Mouse (Mus musculus): ENCODE data around the gene Npas4. TPM values are rescaled to one million over a fixed set of nuclear protein-coding genes. Genes with fewer than 3 reads are reported as not detected.
"Not testable (repeated sequence)": the region's sequence is repeated elsewhere in the genome, so short reads cannot be mapped to it uniquely, and the experiment has no call there.

Gene Npas4
- polyA plus RNA-seq, 1 experiment, result 20.6 TPM

- Histone ChIP-seq H3K4me3 (ENCODE audit: insufficient read depth, low read length) (peak within 1 kb of the TSS; percentile 68), H3K27ac (ENCODE audit: insufficient read depth, low read length) (peak within 1 kb of the TSS; percentile 47; the same call in 1 of the 2 replicates), H3K4me1 (ENCODE audit: control insufficient read depth, insufficient read depth, low read length) (no peaks in the 10 kb centered on the region)
- TF ChIP-seq POLR2A (IDR thresholded peaks at IDR 0.05; ENCODE audit: extremely low read depth, insufficient read depth, low read length) (peak; percentile 40; the same call in 1 of the 2 replicates), CTCF (IDR thresholded peaks at IDR 0.05; ENCODE audit: extremely low read depth, insufficient read depth, low read length) (peak; percentile 80)
Measured at GRCm38 (mm10) chr19:4961928-4962601, 28.1 kb downstream of the Npas4 start, which contains the start of gene Mrpl11. TSS of gene Mrpl11 (plus strand) at chr19:4962147.

DNA sequence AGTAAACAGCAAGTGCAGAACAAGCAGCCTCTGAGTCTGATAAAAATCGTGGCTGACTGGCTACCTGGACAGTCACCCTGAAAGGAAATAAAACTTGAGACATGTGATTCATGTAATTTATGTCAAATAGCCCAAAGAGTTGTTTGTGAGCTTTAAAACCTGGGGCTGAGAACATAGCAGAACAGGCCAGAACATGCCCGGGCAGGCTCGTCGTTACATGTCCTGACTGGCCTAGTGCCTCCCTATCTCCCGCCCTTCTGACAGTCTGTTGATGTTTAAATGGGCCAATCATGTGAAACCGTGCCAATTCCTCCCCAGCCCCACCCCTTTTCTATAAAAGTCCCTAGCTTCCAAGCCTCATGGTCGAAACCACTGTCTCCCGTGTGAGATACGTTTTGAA is 41.5 kb downstream of the Npas4 start:
- H3K27ac ChIP-seq (ENCODE audit: insufficient read depth, low read length); H3K4me3 ChIP-seq (ENCODE audit: insufficient read depth, low read length); H3K4me1 ChIP-seq (ENCODE audit: control insufficient read depth, insufficient read depth, low read length): not testable (repeated sequence)

DNA sequence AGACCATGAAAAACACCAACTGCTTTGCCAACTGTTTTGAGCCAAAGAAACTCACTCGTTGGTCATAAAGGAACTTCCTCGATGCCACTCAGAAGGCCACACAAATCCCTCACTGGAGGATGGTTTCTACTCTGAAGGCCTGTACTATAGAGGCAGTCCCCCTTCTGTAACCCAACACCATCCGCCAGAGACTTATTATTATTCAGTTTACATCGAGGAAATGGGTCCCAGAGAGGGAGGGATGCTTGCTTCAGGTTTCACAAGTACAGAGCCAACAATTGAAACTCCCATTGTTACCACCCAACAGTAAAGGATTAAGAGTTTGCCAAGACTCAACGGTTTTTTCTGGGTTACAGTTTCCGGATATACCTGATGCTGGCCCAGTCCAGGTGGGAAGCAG is 44.6 kb downstream of the Npas4 start:
- H3K4me3 ChIP-seq (ENCODE audit: insufficient read depth, low read length), result no peak overlapping the region
- TF ChIP-seq POLR2A (IDR thresholded peaks at IDR 0.05; ENCODE audit: extremely low read depth, insufficient read depth, low read length) (no peak), CTCF (IDR thresholded peaks at IDR 0.05; ENCODE audit: extremely low read depth, insufficient read depth, low read length) (no peak)
- H3K27ac ChIP-seq (ENCODE audit: insufficient read depth, low read length), result no peak overlapping the region
- no peaks in the 10 kb centered on the region for H3K4me1 ChIP-seq (ENCODE audit: control insufficient read depth, insufficient read depth, low read length)

- Histone ChIP-seq H3K27ac (ENCODE audit: insufficient read depth, low read length) (no peak overlapping the region), H3K4me1 (ENCODE audit: control insufficient read depth, insufficient read depth, low read length) (no peaks in the 10 kb centered on the region), H3K4me3 (ENCODE audit: insufficient read depth, low read length) (peak overlapping the region; percentile 56)
- no peak for TF ChIP-seq POLR2A (IDR thresholded peaks at IDR 0.05; ENCODE audit: extremely low read depth, insufficient read depth, low read length)
- TF ChIP-seq CTCF (IDR thresholded peaks at IDR 0.05; ENCODE audit: extremely low read depth, insufficient read depth, low read length), result no peak
Measured at GRCm38 (mm10) chr19:4943253-4943588, 46.9 kb downstream of the Npas4 start.

- TF ChIP-seq CTCF (IDR thresholded peaks at IDR 0.05; ENCODE audit: extremely low read depth, insufficient read depth, low read length) (no peak), POLR2A (IDR thresholded peaks at IDR 0.05; ENCODE audit: extremely low read depth, insufficient read depth, low read length) (no peak)
- Histone ChIP-seq H3K4me1 (ENCODE audit: control insufficient read depth, insufficient read depth, low read length) (no peaks in the 10 kb centered on the region), H3K27ac (ENCODE audit: insufficient read depth, low read length) (0 out of 2 replicates have a peak within 1 kb of the TSS, but pooled peaks have one; percentile 6), H3K4me3 (ENCODE audit: insufficient read depth, low read length) (peak within 1 kb of the TSS; percentile 56)
Measured at GRCm38 (mm10) chr19:4942551-4943252, 47.4 kb downstream of the Npas4 start, which contains the start of gene Peli3. TSS of gene Peli3 (minus strand) at chr19:4943127.

DNA sequence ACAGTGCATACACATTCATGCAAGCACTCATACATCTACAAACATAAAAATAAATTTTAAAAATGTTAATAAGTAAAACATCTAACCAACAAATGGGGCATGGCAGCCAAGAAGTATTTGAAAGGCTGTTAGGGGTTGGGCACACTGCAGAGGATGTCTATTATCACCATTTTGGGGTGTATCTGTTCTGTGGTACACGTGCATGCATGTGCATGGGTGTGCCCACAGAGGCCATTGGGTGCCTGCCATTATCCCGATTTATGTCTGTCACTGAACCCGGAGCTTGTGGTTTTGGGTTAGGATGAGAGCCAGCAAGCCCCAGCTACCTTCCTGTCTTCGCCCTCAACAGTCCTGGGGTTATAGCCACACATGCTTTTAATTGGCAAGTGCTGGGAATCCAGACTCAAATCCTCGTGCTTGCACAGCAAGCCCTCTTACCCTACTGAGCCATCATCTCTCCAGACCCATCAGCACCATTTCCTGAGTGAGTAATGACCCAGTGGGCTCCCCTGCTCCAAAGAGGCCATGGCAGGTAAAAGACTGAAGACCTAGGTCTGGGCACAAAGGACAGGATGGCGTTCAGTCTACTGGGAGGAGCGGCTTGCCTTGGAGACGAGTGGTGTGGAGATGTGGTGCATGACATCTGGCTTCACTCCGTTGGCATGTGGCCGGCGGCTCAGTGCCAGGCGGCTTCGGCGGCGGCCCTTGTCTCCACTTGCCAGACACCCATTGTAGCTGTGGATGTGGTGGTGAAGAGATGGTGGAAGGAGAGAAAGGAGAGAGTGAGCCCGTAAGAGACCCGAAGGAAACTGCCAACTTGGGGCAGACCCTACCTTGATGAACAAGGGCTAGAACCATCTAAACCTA is 52.4 kb downstream of the Npas4 start:
- no peak overlapping the region for H3K27ac ChIP-seq (ENCODE audit: insufficient read depth, low read length)
- no peak overlapping the region for H3K4me3 ChIP-seq (ENCODE audit: insufficient read depth, low read length)
- no peaks in the 10 kb centered on the region for H3K4me1 ChIP-seq (ENCODE audit: control insufficient read depth, insufficient read depth, low read length)
- TF ChIP-seq POLR2A (IDR thresholded peaks at IDR 0.05; ENCODE audit: extremely low read depth, insufficient read depth, low read length) (no peak), CTCF (IDR thresholded peaks at IDR 0.05; ENCODE audit: extremely low read depth, insufficient read depth, low read length) (no peak)

DNA sequence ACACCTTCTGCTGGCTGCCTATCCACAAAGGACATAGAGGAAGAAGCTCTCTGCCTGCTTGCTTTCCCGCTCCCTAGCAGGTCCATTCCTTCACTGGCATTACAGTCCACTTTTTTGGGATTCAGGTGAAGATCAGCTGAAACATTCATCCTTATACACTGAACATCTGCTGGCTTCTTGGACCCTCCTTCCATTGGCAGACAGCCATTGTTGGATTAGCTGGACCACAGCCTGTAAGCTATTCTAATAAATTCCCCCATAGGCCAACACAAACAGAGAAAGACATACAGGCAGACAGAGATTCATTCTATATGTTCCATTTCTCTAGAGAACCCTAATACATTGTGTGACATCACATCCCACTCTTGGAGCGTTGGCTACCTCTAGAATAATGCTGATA is 53.2 kb downstream of the Npas4 start:
- Histone ChIP-seq H3K27ac (ENCODE audit: insufficient read depth, low read length) (no peak overlapping the region), H3K4me3 (ENCODE audit: insufficient read depth, low read length) (no peak overlapping the region), H3K4me1 (ENCODE audit: control insufficient read depth, insufficient read depth, low read length) (no peaks in the 10 kb centered on the region)
- TF ChIP-seq POLR2A (IDR thresholded peaks at IDR 0.05; ENCODE audit: extremely low read depth, insufficient read depth, low read length) (no peak), CTCF (IDR thresholded peaks at IDR 0.05; ENCODE audit: extremely low read depth, insufficient read depth, low read length) (no peak)

Other genes with a start within 250 kb of the Npas4 start
- 16.0 and 17.8 TPM in 2 replicates for gene Rbm4b, start 233.8 kb downstream of the Npas4 start, polyA plus RNA-seq (2012; rRNA removed)
- gene Rbm4, start 196.4 kb downstream of the Npas4 start, polyA plus RNA-seq (2012; rRNA removed), result 57.4 and 61.8 TPM in 2 replicates
- 16.7 and 18.9 TPM in 2 replicates for gene Gm21992, start 178.7 kb downstream of the Npas4 start, polyA plus RNA-seq (2012; rRNA removed)
- gene Rbm14, start 178.7 kb downstream of the Npas4 start, polyA plus RNA-seq (2012; rRNA removed), result 22.8 and 25.1 TPM in 2 replicates
- 48.7 and 49.1 TPM in 2 replicates for gene Ccs, start 151.0 kb downstream of the Npas4 start, polyA plus RNA-seq (2012; rRNA removed)
- gene Ccdc87, start 150.9 kb downstream of the Npas4 start, polyA plus RNA-seq (2012; rRNA removed), result 2.0 and 2.1 TPM in 2 replicates
- 133 and 142 TPM in 2 replicates for gene Ctsf, start 135.2 kb downstream of the Npas4 start, polyA plus RNA-seq (2012; rRNA removed)
- 0.79 and 0.87 TPM in 2 replicates for gene Actn3, start 112.4 kb downstream of the Npas4 start, polyA plus RNA-seq (2012; rRNA removed)
- 41.3 and 47.9 TPM in 2 replicates for gene Zdhhc24, start 111.6 kb downstream of the Npas4 start, polyA plus RNA-seq (2012; rRNA removed)
- 28.5 and 32.7 TPM in 2 replicates for gene Bbs1, start 83.7 kb downstream of the Npas4 start, polyA plus RNA-seq (2012; rRNA removed)
- 51.5 and 54.5 TPM in 2 replicates for gene Dpp3, start 62.0 kb downstream of the Npas4 start, polyA plus RNA-seq (2012; rRNA removed)
- 15.8 and 19.5 TPM in 2 replicates for gene Peli3, start 47.2 kb downstream of the Npas4 start, polyA plus RNA-seq (2012; rRNA removed)
- gene Mrpl11, start 28.2 kb downstream of the Npas4 start, polyA plus RNA-seq (2012; rRNA removed), result 70.5 and 74.8 TPM in 2 replicates
- gene Slc29a2, start 33.5 kb upstream of the Npas4 start, polyA plus RNA-seq (2012; rRNA removed), result 19.8 and 21.5 TPM in 2 replicates
- gene B4gat1, start 48.5 kb upstream of the Npas4 start, polyA plus RNA-seq (2012; rRNA removed), result 106 and 111 TPM in 2 replicates
- 4.8 and 6.8 TPM in 2 replicates for gene AC124502.3, start 48.6 kb upstream of the Npas4 start, polyA plus RNA-seq (2012; rRNA removed)
- 29.1 and 34.8 TPM in 2 replicates for gene Brms1, start 51.0 kb upstream of the Npas4 start, polyA plus RNA-seq (2012; rRNA removed)
- gene Rin1, start 60.2 kb upstream of the Npas4 start, polyA plus RNA-seq (2012; rRNA removed), result 68.7 and 69.0 TPM in 2 replicates
- 5.8 and 6.3 TPM in 2 replicates for gene Cd248, start 77.8 kb upstream of the Npas4 start, polyA plus RNA-seq (2012; rRNA removed)
- gene Tmem151a, start 95.2 kb upstream of the Npas4 start, polyA plus RNA-seq (2012; rRNA removed), result 145 and 146 TPM in 2 replicates
- gene Yif1a, start 98.2 kb upstream of the Npas4 start, polyA plus RNA-seq (2012; rRNA removed), result 54.7 and 56.2 TPM in 2 replicates
- 399 and 461 TPM in 2 replicates for gene Cnih2, start 108.2 kb upstream of the Npas4 start, polyA plus RNA-seq (2012; rRNA removed)
- 197 and 202 TPM in 2 replicates for gene Rab1b, start 116.8 kb upstream of the Npas4 start, polyA plus RNA-seq (2012; rRNA removed)
- gene Klc2, start 128.2 kb upstream of the Npas4 start, polyA plus RNA-seq (2012; rRNA removed), result 234 and 242 TPM in 2 replicates